Mouse (Mus musculus) embryonic fibroblast, embryonic 13.5 days (primary cell): ENCODE results near the gene Polg.

Experiments used
- CTCF ChIP-seq: IDR thresholded peaks from 2 replicates; pipeline ENCODE4 v1.5.1; 2011; ENCODE audit warnings: mild to moderate bottlenecking, control low read depth, low read length, moderate library complexity, borderline replicate concordance; ENCODE audit not compliant: insufficient read depth
- POLR2A ChIP-seq: IDR thresholded peaks from 2 replicates; pipeline ENCODE4 v1.6.1; 2011; ENCODE audit warnings: low read depth, mild to moderate bottlenecking, control low read depth, low read length, moderate library complexity

DNA sequence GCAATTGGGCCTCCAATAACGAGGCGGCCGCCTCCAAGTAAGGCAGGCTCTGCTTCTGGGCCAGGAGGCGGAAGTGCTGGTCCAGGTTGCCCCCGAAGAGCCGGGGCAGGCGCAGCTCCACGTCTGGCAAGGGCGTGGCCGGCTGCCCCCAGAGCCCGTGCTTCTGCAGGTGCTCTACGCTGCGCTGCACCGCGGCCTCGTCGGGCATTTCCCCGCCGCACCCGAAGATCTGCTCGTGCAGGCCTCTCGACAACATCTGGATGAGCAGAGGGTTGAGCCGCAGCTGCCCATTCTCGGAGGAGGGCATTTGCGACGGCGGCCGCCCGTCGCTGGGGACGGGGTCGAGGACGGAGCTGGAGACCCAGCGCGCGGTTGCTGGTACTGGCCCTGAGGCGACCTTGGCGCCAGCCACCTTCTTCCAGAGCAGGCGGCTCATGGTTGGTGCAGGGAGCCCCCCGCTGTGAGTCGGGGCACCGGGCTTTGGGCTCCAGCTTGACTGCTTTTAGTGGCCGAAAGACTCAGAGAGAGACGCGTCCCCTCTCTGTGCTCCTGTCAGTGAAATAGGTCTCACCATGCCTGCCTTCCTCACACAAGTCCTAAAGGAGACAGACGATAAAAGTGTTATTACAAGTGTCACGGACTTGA is 1.3 kb downstream of the Polg start:
- TF ChIP-seq CTCF (no peak), POLR2A (no peak; the same call in 1 of the 2 replicates)
